Mouse (Mus musculus) testis, adult 2 months (tissue): ENCODE results near the gene Tmem265. TPM values are rescaled to one million over a fixed set of nuclear protein-coding genes. Genes with fewer than 3 reads are reported as not detected.
A peak's percentile ranks its signal among the peaks of the same experiment; 100 is the strongest.

Experiments used
- H3K27ac ChIP-seq: fragments of 200-500 bp; 2 replicates; pipeline ENCODE4 v1.5.1; 2012; ENCODE audit warnings: low read depth, low read length; ENCODE audit not compliant: control insufficient read depth, insufficient read depth
- H3K27me3 ChIP-seq: fragments of 200-500 bp; 2 replicates; pipeline ENCODE4 v1.6.1; 2012; ENCODE audit warnings: mild to moderate bottlenecking, low read length, moderate library complexity; ENCODE audit not compliant: control insufficient read depth, insufficient read depth
- H3K36me3 ChIP-seq: fragments of 200-500 bp; 2 replicates; pipeline ENCODE4 v1.6.1; 2012; ENCODE audit warnings: mild to moderate bottlenecking, low read length; ENCODE audit not compliant: control insufficient read depth, insufficient read depth
- H3K4me1 ChIP-seq: fragments of 200-500 bp; 2 replicates; pipeline ENCODE4 v1.6.1; 2012; ENCODE audit warnings: low read length; ENCODE audit not compliant: control insufficient read depth, insufficient read depth
- H3K4me3 ChIP-seq: fragments of 200-500 bp; 2 replicates; pipeline ENCODE4 v1.5.1; 2012; ENCODE audit warnings: low read depth, mild to moderate bottlenecking, low read length, moderate library complexity, mixed read lengths; ENCODE audit not compliant: control insufficient read depth
- CTCF ChIP-seq: fragments of 200-500 bp; IDR thresholded peaks from 2 replicates; pipeline ENCODE4 v1.5.1; 2012; ENCODE audit warnings: low read depth, mild to moderate bottlenecking, inconsistent platforms, low read length, moderate library complexity; ENCODE audit not compliant: control insufficient read depth, insufficient read depth, insufficient replicate concordance
- POLR2A ChIP-seq: fragments of 200-500 bp; IDR thresholded peaks from 2 replicates; pipeline ENCODE4 v1.6.1; 2012; ENCODE audit warnings: low read depth, mild to moderate bottlenecking, inconsistent platforms, low read length, moderate library complexity; ENCODE audit not compliant: control insufficient read depth
- polyA plus RNA-seq: library from polyadenylated mRNA; depleted of rRNA; stranded (reverse); fragments of >200 nt; gene quantifications from 2 replicates; pipeline ENCODE4 v1.2.3, GENCODE M21; 2012

Gene Tmem265
- polyA plus RNA-seq, 1 experiment = 4.5 TPM

- Histone ChIP-seq H3K36me3 (no peaks in the 10 kb centered on the region; the same call in 1 of the 2 replicates), H3K27me3 (no peaks in the 10 kb centered on the region)
These were observed 43.1 kb downstream of the Tmem265 start for GRCm38 (mm10) chr7:127604256-127604655.

GRCm38 (mm10) chr7:127607150-127607549 lies 46.0 kb downstream of the Tmem265 start:
- no peaks in the 10 kb centered on the region for H3K27me3 ChIP-seq
- TF ChIP-seq CTCF (no peak), POLR2A (no peak)
- H3K27ac ChIP-seq = no peak overlapping the region
- no peaks in the 10 kb centered on the region; the same call in 1 of the 2 replicates for H3K36me3 ChIP-seq
- no peak overlapping the region for H3K4me3 ChIP-seq
- H3K4me1 ChIP-seq = peaks cover 14% of the 10 kb centered on the region

More at GRCm38 (mm10) chr7:127604256-127604655, 43.1 kb downstream of the Tmem265 start:
- Histone ChIP-seq H3K4me1 (no peaks in the 10 kb centered on the region), H3K4me3 (peak overlapping the region; percentile 79), H3K27ac (peak overlapping the region; percentile 83)
- TF ChIP-seq CTCF (no peak), POLR2A (peak; percentile 44; the same call in 1 of the 2 replicates)

- H3K4me3 ChIP-seq = peak overlapping the region; percentile 3; the same call in 1 of the 2 replicates
- peaks cover 29% of the 10 kb centered on the region for H3K4me1 ChIP-seq
- no peaks in the 10 kb centered on the region for H3K27me3 ChIP-seq
- no peaks in the 10 kb centered on the region for H3K36me3 ChIP-seq
- TF ChIP-seq CTCF = no peak
- no peak for TF ChIP-seq POLR2A
- H3K27ac ChIP-seq = no peak overlapping the region
These were observed 49.8 kb downstream of the Tmem265 start for GRCm38 (mm10) chr7:127611011-127611410.

- Histone ChIP-seq H3K27ac (no peak overlapping the region), H3K36me3 (no peaks in the 10 kb centered on the region), H3K27me3 (no peaks in the 10 kb centered on the region), H3K4me1 (peaks cover 29% of the 10 kb centered on the region), H3K4me3 (no peak overlapping the region; the same call in 1 of the 2 replicates)
- TF ChIP-seq CTCF = no peak
- no peak for TF ChIP-seq POLR2A
These were observed 50.4 kb downstream of the Tmem265 start for GRCm38 (mm10) chr7:127611561-127611960.

- peak overlapping the region; percentile 97 for H3K4me3 ChIP-seq
- H3K4me1 ChIP-seq = peaks cover 29% of the 10 kb centered on the region
- no peak overlapping the region for H3K27ac ChIP-seq
- H3K27me3 ChIP-seq = no peaks in the 10 kb centered on the region
- no peaks in the 10 kb centered on the region for H3K36me3 ChIP-seq
- TF ChIP-seq POLR2A = no peak
- no peak for TF ChIP-seq CTCF
These were observed 52.3 kb downstream of the Tmem265 start for GRCm38 (mm10) chr7:127613501-127613900.

GRCm38 (mm10) chr7:127614091-127614490 lies 52.9 kb downstream of the Tmem265 start:
- TF ChIP-seq CTCF = no peak
- no peak for TF ChIP-seq POLR2A
- Histone ChIP-seq H3K4me1 (peaks cover 29% of the 10 kb centered on the region), H3K4me3 (peak overlapping the region; percentile 97), H3K27ac (no peak overlapping the region), H3K36me3 (no peaks in the 10 kb centered on the region), H3K27me3 (no peaks in the 10 kb centered on the region)

- no peaks in the 10 kb centered on the region for H3K36me3 ChIP-seq
- H3K27ac ChIP-seq = no peak overlapping the region
- no peaks in the 10 kb centered on the region for H3K27me3 ChIP-seq
- peak overlapping the region; percentile 97 for H3K4me3 ChIP-seq
- no peak for TF ChIP-seq POLR2A
- no peak for TF ChIP-seq CTCF
- peaks cover 29% of the 10 kb centered on the region for H3K4me1 ChIP-seq
These were observed 53.3 kb downstream of the Tmem265 start for GRCm38 (mm10) chr7:127614511-127614890.
